Mouse (Mus musculus) spleen, postnatal 4 days (tissue): ENCODE results near the gene Lztr1.
A peak's percentile ranks its signal among the peaks of the same experiment; 100 is the strongest.
"Not testable (repeated sequence)": the region's sequence is repeated elsewhere in the genome, so short reads cannot be mapped to it uniquely, and the experiment has no call there.

ENCODE experiments used
- DNase-seq, 2 experiments: peaks; one replicate each; pipeline ENCODE4 v3.0.0; 2022; ENCODE audit warnings: low spot score in 2 of 2

Lztr1 gene

DNA sequence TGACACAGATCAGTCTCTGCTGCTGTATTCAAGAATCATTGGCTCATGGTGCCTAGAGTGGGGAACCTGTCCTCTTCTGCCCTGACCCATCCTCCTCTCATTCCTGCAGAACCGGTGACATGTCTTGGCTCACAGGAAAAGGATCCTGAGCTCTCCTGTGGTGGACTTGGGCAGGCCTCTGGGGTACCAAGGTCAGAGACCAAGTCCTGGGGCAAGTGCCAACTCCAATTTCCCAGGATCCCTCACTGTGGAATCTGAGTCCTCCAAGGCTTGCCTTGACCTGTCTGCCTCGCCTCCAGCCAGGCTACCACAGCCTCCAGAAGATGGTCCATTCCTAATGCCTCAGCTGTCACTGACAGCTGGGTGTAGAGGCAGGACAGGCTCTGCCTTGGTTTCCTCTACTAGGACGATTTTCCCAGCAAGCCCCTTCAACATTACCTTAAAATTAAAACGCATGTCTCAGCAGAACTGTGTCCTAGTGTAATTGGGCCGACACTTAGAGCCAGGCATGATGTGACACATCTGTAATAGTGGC is 1.4 kb upstream of the Lztr1 start:
- DNase-seq, result no peak

DNA sequence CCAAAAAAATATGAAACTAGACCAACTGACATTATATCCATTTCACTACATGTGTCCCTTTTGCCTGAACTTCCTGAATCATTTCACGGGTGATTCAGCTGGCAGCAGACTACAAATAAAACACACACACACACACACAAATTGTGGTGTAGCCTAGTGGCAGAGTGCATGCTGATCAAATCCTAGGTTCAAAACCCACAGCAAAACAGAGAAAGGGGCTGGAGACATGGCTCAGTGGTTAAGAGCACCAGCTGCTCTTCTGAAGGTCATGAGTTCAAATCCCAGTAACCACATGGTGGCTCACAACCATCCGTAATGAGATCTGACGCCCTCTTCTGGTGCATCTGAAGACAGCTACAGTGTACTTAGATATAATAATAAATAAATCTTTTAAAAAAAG is 457 bp upstream of the Lztr1 start:
- not testable (repeated sequence) for DNase-seq

DNA sequence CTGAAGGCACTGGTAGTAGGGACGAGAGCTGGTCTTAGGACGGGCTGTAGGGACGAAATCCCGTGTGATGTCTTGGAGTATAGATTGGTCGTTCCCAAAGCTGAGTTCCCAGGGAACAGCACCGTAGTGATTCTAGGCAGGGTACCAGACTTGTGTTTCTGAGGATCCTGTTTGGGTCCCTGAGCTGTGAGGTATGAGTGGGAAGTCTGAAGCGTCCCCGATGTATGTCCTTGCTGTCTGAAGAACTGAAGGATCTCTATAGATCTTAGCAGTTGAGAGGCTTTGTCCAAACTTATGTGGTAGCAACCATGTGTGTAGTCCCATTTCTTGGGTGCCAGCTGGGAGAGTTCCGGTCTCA is 731 bp downstream of the Lztr1 start:
- no peak for DNase-seq

DNA sequence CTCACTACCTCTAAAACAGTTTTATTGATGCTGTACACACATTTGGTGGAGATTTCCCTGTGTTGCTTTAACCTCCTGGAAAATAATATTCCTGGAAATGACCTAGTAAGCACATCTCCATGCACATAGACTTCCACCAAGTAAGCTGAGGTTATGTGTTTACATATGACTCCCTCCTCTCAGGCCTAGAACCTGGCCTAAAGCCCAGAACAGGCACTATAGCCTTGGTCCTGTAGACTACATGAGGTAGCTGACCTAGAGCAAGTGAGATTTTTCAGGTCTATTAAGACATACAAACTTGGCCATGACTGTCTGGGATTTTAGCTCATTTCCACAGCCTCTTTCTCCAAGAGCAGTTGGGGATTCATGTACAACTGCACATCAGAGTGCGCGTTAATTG is 1.7 kb downstream of the Lztr1 start:
- DNase-seq, result no peak

DNA sequence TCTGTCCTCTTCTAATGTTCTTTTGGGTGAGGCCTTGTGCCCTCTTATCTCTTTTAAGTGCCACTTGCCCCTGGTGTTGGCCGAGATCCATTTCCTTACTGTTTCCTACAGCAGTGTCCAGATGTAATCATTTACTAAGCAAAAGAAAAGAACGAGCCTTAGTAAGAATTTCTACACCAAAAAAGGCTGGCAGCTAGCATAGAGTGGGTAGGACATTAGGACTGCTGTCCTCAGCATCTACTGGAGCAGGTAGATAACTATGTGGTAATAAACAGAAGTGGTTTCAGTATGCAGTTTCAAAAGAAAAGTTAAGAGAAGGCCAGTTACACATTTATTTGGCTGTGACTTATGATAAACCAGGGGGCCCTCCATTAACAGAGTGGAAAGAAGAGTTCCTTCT is 2.2 kb downstream of the Lztr1 start:
- no peak for DNase-seq

DNA sequence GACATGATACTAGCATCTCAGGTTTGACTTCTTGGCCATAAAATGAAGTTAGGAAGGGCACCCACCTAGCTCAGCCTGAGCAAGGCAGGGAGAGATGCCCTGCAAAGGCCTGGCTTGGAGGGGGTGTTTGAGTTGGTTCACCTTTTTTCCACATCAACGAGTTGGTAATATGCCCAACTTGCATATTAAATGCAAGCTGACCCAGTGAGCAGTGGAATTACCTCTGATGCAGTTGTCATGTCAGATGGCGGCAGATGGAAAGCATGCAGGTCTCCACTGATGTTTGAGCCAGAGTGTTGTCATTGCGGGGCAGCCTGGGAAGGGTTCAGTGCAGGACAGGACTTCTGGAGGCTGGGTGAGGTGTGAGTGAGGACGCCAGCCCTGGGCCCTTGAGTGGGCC is 2.9 kb downstream of the Lztr1 start:
- no peak for DNase-seq

DNA sequence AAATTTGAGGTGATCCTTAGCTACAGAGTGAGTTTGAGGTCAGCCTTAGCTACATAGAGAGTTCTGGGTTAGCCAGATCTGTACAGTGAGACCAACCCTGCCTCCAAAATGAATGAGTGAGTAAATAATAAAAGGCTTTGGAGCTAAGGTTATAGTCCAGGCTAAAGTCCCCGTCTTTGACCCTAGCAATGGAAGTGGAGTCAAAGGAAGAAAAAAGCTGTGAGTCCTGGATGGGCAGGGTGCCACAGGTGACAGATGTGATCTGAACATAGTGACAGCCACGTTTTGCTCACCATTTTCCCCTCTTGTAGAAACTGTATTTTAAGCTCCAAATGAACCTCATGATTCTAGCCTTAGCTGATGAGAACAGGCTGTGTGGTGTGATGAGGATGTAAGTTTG is 10.4 kb downstream of the Lztr1 start:
- DNase-seq, result no peak

DNA sequence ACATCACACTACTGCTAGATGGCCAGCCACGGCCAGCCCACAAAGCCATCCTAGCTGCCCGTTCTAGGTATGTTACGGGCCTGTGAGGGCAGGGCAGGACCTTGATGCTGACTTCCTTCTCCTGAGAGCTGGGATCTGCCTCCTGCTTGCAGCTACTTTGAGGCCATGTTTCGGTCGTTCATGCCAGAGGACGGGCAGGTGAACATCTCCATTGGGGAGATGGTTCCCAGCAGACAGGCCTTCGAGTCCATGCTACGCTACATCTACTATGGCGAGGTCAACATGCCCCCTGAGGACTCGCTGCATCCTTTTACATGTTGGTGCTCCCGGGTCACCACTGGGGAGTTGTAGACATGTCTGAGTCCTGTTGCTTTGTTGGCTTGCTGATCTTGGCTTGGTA is 15.7 kb downstream of the Lztr1 start:
- DNase-seq, result peak in 1 of 2 experiments; percentile 54

DNA sequence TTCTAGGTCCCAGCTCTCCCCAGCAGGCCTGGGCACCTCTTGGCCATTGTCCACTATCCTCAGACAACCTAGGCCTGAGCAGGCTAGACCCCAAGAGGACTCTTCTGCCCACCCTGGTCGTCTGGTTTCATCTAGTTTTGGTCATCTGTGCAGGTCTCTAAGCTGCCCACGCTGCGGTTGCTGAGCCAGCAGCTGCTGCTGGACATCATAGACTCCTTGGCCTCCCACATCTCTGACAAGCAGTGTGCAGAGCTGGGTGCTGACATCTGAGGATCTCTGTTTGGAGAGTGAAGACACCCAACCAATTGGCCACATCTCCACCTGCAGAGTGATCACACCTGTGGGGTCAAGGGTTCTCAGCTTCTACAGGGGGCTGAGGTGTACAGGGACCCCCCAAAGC is 17.0 kb downstream of the Lztr1 start:
- no peak for DNase-seq

DNA sequence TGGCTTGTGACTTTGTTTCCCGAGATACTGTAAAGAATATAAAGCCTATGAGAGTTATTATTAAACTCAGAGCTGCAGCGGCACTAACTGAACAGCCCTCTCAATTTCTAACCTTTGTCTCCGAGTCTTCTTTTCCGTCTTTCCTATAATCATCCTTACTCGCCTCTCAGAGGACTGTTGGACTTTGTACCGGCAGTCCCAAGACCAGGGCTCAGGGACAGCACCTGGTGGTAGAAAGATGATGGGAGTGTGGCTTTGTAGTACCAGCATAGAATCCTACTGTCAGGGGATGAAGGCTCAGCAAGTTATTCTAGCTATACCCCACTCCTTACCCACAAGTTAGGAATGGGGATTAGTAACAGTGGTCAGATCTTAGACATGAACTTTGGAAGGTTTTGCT is 17.7 kb downstream of the Lztr1 start:
- no peak for DNase-seq

DNA sequence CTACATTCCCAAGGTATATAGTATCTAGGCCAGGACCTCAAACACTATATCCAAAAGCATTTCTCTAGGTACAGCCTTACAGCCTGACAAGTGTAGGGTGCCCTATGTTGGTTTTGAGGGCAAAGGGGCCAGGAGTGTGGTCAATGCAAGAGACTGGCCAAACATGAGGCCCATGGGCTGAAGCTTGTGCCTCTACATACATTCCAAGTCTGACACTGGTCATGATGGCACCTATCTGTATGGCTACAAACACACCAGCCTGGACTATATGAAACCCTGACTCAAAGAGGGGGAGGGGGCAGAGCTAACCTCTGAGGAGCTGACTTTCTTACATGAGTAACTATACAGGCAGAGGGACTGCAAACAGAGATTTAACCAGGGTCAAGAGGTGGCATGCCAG is 19.1 kb downstream of the Lztr1 start:
- no peak for DNase-seq

DNA sequence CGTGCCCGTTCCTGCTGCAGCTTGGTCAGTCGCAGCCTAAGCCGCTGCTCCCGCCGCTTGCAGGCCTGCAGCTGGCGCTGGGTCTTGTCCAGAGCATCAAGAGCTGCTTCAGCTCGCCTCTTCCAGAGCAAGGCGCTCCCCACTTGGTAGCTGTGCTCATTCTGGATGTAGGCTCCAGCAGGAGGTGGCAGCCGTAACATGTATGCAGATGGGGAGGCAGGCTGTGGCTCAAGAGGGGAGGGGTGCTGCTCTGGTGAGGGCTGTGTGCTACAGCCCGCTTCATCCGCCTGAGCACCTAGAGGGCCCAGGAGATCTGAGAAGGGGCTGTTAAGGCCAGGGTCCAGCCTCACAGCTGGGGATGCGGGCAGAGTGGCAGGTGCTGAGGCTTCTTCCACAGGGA is 19.8 kb downstream of the Lztr1 start:
- no peak for DNase-seq

DNA sequence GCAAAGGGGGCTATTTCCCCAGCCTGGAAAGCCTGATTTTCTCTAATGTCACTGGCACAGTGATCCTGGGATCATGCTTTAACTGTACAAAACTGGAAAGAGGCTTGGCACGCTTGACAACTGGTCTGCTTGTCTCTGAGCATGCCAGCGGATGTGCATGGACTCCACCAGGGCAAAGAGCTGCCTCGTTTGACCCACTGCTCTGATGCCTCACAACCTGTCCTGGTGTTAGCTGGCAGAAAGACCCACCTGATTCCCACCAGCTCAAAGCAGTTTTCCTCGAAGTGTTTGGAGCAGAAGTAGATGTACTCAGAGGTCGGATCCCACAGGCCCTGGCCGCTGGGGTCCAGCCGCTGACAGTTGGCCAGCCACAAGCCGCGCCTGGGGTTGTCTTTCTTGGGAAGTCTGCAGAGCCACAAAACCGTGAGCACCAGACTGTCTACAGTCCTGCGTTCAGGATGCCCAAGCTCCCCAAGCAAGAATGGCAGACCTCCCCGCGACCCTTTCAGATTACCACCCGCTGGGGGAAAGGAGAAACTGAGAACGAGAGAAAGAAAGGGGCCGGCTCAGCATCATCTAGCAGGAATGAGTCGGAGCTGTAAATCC is 21.6 kb downstream of the Lztr1 start:
- DNase-seq, result no peak

DNA sequence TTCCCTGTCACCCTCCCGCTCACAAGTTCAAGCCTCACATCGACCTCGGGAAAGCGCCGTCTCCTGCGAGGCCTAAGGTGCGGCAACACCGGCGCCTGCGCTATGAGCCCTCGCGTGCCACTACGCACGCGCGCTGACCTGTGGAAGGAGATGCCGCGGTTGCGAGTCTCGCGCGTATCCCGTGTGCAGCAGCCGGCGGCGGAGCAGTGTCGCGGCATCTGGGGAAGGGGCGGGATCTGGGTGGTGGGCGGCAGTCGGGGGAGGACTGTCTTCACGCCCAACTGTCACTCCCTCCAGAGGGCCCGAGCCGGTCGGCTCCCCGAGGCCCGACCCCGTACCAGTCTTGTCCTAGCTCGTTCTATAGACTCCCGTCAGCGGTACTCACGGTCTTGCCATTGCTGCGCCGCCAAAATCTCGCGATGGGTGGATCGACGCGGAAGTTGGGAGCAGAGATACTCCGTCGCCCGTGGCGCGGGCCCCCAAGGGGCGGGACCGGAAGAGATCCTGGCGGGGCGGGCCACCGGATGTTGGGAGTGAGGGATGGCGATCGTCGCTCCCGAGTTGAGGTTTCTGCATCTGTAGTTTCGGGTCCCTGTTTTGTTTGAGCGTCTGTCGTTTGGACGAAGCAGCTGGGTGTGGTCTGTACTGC is 22.3 kb downstream of the Lztr1 start, which contains the start of gene Thap7:
TSS of gene Thap7 (minus strand) at position 497 of the 649 bp plus-strand sequence.
- DNase-seq, result peak; percentile 96 to 98

DNA sequence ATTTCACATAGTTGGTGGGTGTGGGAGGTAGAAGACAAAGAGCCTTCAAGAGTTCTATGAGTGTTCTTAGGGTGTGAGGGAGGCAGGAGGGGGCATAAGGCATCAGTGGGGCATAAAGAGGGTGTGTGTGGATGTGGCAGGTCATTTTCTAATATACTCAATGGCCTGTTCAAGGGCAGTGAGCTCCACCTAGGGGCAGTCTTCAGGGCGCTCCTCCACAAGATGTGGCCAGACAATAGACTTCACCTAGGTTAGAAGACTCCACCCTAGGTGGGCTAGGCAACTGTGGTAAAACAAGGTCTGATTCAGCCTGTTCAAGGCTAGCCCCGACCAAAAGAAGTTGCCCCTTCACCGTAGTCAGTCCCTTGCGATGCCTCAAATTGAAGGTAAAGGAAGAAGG is 23.8 kb downstream of the Lztr1 start:
- DNase-seq, result no peak

DNA sequence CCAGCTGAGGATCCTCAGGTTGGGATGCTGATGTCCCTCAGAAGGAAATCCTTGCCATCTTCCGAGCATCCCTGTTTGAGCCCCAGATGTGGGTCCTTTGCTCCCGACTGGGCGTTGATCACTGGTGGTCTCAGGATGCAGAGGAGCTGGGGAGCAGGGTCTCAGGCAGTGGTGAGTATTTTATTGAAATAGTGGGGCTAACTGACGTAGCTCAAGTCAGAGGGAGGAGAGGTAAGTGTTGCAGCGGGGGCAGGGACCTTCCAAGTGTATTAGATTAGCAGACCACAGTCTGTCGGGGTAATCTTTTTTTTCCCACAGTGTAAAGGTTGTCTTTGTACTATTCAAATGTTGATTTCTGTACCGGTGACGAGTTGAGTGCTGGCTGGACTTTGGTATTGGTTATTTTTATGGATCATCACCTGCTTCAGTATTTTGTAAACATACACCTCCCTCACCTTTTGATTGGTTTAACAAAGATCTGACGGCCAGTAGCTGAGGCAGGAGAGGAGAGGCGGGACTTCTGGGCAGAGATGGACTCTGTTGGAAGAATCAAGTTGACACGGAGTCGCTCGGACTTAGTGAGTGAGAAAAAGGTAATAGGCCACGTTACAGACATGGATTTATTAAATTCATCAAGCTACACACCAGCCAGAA is 24.3 kb downstream of the Lztr1 start:
- DNase-seq, result no peak

DNA sequence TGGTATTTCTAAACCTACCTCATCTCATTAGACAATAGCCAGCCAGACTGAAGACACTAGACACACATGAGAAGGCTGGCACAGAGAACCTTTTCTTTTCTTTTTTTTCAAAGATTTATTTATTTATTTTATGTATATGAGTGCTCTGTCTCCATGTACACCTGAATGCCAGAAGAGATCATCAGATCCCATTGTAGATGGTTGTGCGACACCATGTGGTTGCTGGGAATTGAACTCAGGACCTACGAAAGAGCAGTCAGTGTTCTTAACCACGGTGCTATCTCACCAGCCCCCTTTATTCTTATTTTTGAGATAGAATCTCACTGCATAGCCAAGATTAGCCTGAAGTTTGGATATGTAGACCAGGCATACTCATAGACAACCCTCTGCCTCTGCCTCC is 28.1 kb downstream of the Lztr1 start:
- no peak for DNase-seq

DNA sequence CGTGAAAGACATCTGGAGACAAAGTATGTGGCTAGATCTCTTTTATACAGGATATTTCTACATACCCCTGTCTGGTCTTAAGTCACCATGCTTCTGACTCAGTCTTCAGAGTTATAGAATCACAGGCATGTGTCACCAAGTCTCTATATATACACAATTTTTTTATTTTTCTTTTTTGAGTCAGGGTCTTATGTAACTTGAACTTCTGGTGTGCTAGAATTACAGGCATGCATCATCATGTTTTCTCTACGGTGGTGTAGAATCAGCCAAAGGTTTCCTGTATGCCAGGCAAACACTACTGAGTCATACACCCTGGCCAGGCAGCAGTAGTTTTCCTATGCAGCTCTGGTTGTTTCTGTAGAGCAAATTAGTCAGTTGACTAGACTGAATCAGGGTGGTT is 34.1 kb downstream of the Lztr1 start:
- no peak for DNase-seq

DNA sequence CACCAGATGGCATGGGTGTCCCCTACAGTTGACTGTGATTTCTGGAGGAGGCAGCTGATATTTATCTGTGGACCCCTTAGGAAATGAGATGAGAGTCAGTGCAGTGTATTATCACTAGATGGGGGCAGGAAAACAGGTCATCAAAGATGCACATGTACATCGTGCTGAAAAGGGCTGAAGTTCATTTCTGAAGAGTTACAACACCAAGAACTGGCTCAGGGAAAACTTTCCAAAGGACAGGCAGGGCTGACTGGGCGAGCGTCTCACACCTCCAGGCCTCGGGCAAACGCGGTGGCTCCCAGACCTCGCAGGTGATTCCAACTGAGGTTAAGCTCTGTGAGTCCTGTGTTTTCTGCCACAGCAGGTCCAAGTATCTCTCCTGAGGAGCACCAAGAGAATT is 44.3 kb downstream of the Lztr1 start:
- DNase-seq, result no peak

DNA sequence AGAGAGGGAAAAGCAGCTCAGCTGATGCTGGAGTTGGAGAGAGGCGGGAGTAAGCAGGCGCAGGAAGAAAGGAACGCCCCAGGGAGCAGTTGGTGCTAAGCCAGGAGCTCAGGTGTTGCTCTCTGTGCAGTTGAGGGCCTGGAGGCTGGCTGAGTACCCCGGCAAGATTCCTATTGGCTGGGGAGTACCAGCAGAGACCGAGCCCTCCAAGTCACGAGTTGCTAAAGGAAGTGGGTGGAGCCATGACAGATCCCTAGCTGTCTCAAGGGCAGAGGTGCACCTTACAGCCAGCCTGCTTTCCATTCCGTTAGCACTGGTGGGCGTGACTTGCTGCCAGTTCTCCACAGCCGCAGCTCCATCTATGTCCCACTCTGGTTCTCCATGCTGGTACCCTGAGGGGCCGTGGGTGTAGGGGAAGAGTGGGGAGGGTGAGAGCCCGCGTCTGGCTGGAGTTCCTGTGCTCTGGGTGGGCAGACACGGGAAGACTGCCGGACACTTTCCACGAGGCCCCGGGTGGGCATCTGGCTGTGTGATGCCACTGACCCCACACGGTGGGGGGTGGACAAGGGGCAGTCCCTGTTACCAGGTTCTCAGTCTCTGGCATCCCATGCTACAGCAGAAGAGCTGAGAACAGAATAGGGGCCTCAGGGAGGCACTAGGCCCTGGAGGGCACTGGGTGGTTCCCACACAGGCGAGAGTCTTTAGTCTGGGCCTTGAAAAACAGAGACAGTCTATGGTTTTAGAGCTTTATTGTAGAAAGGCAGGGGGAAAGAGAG is 45.6 kb downstream of the Lztr1 start:
- DNase-seq, result peak in 1 of 2 experiments; percentile 38

DNA sequence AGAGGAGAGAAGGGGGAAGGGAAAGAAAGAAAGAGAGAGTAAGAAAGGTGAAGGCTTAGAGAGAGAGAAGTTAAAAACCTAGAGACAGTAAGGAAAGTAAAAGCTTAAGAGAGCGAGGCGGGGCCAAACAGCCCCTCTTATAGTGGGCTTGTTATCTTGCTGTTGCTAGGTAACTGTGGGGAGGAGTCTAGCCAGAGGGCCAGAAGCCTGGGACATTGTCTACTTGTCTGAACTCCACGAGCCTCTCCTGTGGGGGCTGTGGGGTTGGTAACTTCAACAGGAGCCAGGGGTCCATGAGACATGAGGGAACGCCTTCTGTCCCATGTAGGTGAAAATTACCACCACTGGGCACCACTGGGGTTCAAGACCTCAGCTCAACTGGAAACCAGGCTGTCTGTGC is 46.2 kb downstream of the Lztr1 start:
- not testable (repeated sequence) for DNase-seq

DNA sequence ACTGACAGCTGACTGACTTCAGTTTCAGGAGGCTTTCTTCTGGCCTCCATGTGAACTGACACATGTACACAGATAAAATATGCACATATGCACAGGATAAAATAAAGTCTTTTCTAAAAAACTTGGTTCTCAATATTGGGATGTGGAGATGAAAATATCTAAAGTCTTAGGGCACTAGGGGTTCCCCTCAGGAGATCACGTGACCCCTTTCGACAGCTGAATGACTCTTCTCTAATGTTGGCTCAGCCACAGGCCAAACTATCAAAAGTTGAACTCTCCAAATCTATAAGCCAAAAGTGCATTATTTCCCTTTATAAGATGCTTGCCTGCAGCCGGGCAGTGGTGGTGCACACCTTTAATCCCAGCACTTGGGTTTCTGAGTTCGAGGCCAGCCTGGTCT is 47.7 kb downstream of the Lztr1 start:
- DNase-seq, result no peak
